Mouse (Mus musculus): Measurements from ENCODE around the gene Hist1h2bb. TPM values are rescaled to one million over a fixed set of nuclear protein-coding genes. Genes with fewer than 3 reads are reported as not detected.
"Not testable (repeated sequence)": the region's sequence is repeated elsewhere in the genome, so short reads cannot be mapped to it uniquely, and the experiment has no call there.

Gene Hist1h2bb
- polyA plus RNA-seq, 1 experiment from 2014 or later, result 4.6 TPM

DNA sequence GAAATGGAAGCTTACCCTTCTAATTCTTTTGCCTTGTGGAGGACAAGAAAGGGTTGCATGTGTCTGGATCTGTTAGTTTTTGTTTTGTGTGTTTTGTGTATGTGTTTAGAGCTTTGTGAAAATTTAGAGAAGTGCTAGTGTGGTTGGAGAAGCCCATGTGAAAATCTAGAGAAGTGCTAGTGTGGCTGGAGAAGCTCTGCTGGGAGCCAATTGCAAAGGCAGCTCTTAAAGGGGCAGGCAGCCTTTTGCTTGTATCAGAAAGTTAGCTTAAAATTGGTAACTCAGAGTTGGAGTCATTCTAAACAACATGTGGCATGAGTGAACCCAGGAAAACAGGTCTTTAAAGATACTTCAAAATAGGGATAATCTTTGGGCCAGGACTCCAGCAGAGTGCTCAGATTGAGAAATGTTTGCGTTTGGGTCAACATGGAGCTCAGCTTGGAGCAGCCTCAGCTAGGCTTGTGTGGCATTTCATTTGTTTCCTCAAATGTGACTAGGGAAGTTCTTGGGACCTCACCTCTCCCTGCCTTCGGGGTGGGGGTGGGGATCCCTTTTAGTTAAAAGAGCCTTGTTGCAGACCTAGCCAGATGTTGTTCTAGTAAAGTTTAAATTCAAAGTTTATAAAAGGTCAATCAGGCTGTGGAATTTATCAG, 28.8 kb upstream of the Hist1h2bb start:
- 8% methylated on average over 2 of the region's 2 CpGs for WGBS
- not testable (repeated sequence) for H3K9me3 ChIP-seq (ENCODE audit: control insufficient read depth, low read length); DNase-seq (ENCODE audit: low spot score); H3K4me1 ChIP-seq (replicated peaks; ENCODE audit: control insufficient read depth, insufficient read depth, low read length); H3K4me3 ChIP-seq (ENCODE audit: low read depth, low read length); H3K4me2 ChIP-seq; ATAC-seq (replicated peaks; ENCODE audit: low FRiP score); H3K27me3 ChIP-seq (replicated peaks; ENCODE audit: control insufficient read depth, insufficient read depth, low read length); H3K36me3 ChIP-seq (ENCODE audit: control insufficient read depth, insufficient read depth, low read length); H3K9ac ChIP-seq (ENCODE audit: low read depth, low read length); H3K27ac ChIP-seq (ENCODE audit: low read depth, low read length)

- no peaks in the 10 kb centered on the region for H3K27me3 ChIP-seq (replicated peaks; ENCODE audit: control insufficient read depth, insufficient read depth, low read length)
- no peaks in the 10 kb centered on the region for H3K36me3 ChIP-seq (ENCODE audit: control insufficient read depth, insufficient read depth, low read length)
- H3K4me1 ChIP-seq (replicated peaks; ENCODE audit: control insufficient read depth, insufficient read depth, low read length), result peaks cover 24% of the 10 kb centered on the region
- no peak overlapping the region; the same call in none of the 2 replicates for H3K27ac ChIP-seq (ENCODE audit: low read depth, low read length)
- no peak overlapping the region for H3K9ac ChIP-seq (ENCODE audit: low read depth, low read length)
- H3K4me2 ChIP-seq, result no peak overlapping the region
- H3K4me3 ChIP-seq (ENCODE audit: low read depth, low read length), result no peak overlapping the region
- ATAC-seq (replicated peaks; ENCODE audit: low FRiP score) (peak; percentile 71; the same call in 1 of the 2 replicates), DNase-seq (ENCODE audit: low spot score) (no peak)
- WGBS, result 58% methylated on average over 4 of the region's 4 CpGs
- no peaks in the 10 kb centered on the region for H3K9me3 ChIP-seq (ENCODE audit: control insufficient read depth, low read length)
Observed at GRCm38 (mm10) chr13:23724239-23724638, 22.3 kb upstream of the Hist1h2bb start.

DNA sequence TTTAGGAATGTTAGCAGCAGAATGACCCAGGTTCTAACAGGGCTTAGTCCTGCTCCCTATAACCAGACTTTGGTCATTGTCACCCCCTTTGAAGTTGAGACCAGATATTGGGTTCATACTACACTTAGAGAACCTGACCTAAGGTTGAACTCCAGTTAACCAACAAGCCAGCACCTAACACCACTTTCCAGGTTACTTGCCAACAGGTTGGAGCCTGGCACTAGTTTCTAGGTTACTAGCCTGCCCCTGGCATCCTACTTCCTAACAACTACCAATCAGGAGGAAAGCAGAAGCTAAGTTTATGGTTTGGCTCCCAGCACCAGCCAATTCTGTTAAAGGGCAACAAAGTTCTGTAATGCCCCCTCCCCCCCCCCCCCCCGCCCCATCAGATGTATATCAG, 21.3 kb upstream of the Hist1h2bb start:
- H3K4me2 ChIP-seq, result no peak overlapping the region
- no peaks in the 10 kb centered on the region for H3K36me3 ChIP-seq (ENCODE audit: control insufficient read depth, insufficient read depth, low read length)
- no peaks in the 10 kb centered on the region for H3K9me3 ChIP-seq (ENCODE audit: control insufficient read depth, low read length)
- ATAC-seq (replicated peaks; ENCODE audit: low FRiP score) (no peak), DNase-seq (ENCODE audit: low spot score) (peak; percentile 26)
- H3K4me3 ChIP-seq (ENCODE audit: low read depth, low read length), result no peak overlapping the region
- peaks cover 24% of the 10 kb centered on the region for H3K4me1 ChIP-seq (replicated peaks; ENCODE audit: control insufficient read depth, insufficient read depth, low read length)
- no peak overlapping the region for H3K9ac ChIP-seq (ENCODE audit: low read depth, low read length)
- no peak overlapping the region for H3K27ac ChIP-seq (ENCODE audit: low read depth, low read length)
- 38% methylated on average over 1 of the region's 1 CpGs for WGBS
- no peaks in the 10 kb centered on the region for H3K27me3 ChIP-seq (replicated peaks; ENCODE audit: control insufficient read depth, insufficient read depth, low read length)

DNA sequence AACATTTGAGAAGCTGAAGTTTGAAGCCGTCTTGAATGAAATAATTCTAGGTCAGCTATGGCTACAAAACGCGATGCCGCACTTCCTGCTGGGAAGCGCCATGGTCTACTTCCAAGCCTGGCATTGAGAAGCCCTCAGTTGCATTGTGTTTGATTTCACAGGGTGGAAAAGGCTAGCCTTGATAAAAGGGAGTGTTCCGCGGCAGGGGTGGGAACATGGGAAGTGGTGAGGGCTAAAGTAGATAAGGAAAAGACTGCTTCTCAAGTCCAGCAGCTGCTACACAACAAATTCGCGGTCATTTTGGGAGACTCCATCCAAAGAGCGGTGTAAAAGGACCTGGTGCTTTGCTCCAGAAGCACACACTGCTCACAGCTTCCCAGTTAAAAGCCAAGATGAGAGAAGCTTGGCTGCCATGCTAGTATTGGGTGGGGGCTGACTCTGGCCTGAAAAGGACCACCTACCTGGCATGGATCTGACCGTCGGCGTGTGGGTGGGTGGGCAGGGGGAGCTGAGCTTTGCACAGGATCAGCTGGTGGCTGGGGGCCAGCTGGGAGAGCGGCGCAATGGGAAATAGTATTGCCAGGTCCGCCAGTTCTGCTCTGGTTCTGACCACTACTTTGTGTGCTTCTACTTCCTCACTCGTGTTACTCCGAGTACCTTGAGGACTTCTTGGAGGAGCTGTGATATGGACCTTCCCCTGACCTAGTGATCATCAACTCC, 17.9 kb upstream of the Hist1h2bb start:
- Histone ChIP-seq H3K4me1 (replicated peaks; ENCODE audit: control insufficient read depth, insufficient read depth, low read length) (peaks cover 27% of the 10 kb centered on the region), H3K4me2 (peak overlapping the region; percentile 33; the same call in 1 of the 2 replicates), H3K27ac (ENCODE audit: low read depth, low read length) (no peak overlapping the region), H3K36me3 (ENCODE audit: control insufficient read depth, insufficient read depth, low read length) (no peaks in the 10 kb centered on the region), H3K4me3 (ENCODE audit: low read depth, low read length) (no peak overlapping the region), H3K27me3 (replicated peaks; ENCODE audit: control insufficient read depth, insufficient read depth, low read length) (no peaks in the 10 kb centered on the region), H3K9me3 (ENCODE audit: control insufficient read depth, low read length) (no peaks in the 10 kb centered on the region), H3K9ac (ENCODE audit: low read depth, low read length) (no peak overlapping the region; the same call in 1 of the 2 replicates)
- 56% methylated on average over 18 of the region's 18 CpGs for WGBS
- DNase-seq (ENCODE audit: low spot score), result no peak
- ATAC-seq (replicated peaks; ENCODE audit: low FRiP score), result no peak

DNA sequence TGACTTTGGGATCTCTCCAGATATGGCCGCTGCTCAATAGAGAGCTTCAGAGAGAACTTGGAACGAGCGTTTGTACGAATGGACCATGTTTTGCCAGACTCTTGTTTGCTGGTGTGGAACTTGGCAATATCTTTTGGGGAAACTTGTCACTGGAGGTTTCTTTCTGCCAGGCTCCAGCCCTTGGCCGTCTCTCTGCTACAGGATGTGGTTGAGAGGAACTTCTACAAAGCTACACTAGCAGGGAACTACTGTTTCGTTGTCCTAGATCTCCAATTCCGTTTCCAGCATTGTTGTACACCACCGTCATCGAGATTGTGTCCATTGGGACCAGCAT, 17.4 kb upstream of the Hist1h2bb start:
- no peak overlapping the region for H3K4me3 ChIP-seq (ENCODE audit: low read depth, low read length)
- no peak overlapping the region for H3K9ac ChIP-seq (ENCODE audit: low read depth, low read length)
- H3K4me1 ChIP-seq (replicated peaks; ENCODE audit: control insufficient read depth, insufficient read depth, low read length), result peaks cover 22% of the 10 kb centered on the region
- WGBS, result 71% methylated on average over 9 of the region's 9 CpGs
- no peak overlapping the region for H3K27ac ChIP-seq (ENCODE audit: low read depth, low read length)
- ATAC-seq (replicated peaks; ENCODE audit: low FRiP score) (no peak), DNase-seq (ENCODE audit: low spot score) (no peak)
- H3K27me3 ChIP-seq (replicated peaks; ENCODE audit: control insufficient read depth, insufficient read depth, low read length), result no peaks in the 10 kb centered on the region
- no peaks in the 10 kb centered on the region for H3K9me3 ChIP-seq (ENCODE audit: control insufficient read depth, low read length)
- no peak overlapping the region for H3K4me2 ChIP-seq
- no peaks in the 10 kb centered on the region for H3K36me3 ChIP-seq (ENCODE audit: control insufficient read depth, insufficient read depth, low read length)

DNA sequence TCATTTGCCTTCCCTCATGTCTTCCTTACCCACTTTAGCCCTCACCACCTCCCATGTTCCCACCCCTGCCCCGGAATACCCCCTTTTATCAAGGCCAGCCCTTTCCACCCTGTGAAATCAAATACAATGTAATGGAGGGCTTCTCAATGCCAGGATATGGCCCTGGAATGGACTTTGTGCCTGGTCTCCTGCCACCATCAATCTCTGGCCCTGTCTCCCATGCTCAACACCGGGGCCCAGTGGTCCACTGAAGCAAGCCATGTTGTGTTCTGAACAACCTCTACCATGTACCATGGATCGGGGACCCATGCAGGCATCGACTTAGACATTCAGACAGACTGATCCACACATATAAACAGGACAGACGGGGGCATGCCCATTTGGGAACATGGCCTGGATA, 16.8 kb upstream of the Hist1h2bb start:
- ATAC-seq (replicated peaks; ENCODE audit: low FRiP score) (no peak), DNase-seq (ENCODE audit: low spot score) (no peak)
- Histone ChIP-seq H3K9ac (ENCODE audit: low read depth, low read length) (no peak overlapping the region), H3K9me3 (ENCODE audit: control insufficient read depth, low read length) (no peaks in the 10 kb centered on the region), H3K4me1 (replicated peaks; ENCODE audit: control insufficient read depth, insufficient read depth, low read length) (peaks cover 17% of the 10 kb centered on the region), H3K27ac (ENCODE audit: low read depth, low read length) (no peak overlapping the region), H3K36me3 (ENCODE audit: control insufficient read depth, insufficient read depth, low read length) (no peaks in the 10 kb centered on the region), H3K27me3 (replicated peaks; ENCODE audit: control insufficient read depth, insufficient read depth, low read length) (no peaks in the 10 kb centered on the region), H3K4me2 (no peak overlapping the region), H3K4me3 (ENCODE audit: low read depth, low read length) (no peak overlapping the region)
- WGBS, result 89% methylated on average over 5 of the region's 5 CpGs

GRCm38 (mm10) chr13:23730479-23730878, 16.1 kb upstream of the Hist1h2bb start:
- peak overlapping the region; percentile 27 for H3K4me2 ChIP-seq
- H3K4me3 ChIP-seq (ENCODE audit: low read depth, low read length), result no peak overlapping the region
- H3K9me3 ChIP-seq (ENCODE audit: control insufficient read depth, low read length), result no peaks in the 10 kb centered on the region
- no peaks in the 10 kb centered on the region for H3K36me3 ChIP-seq (ENCODE audit: control insufficient read depth, insufficient read depth, low read length)
- DNase-seq (ENCODE audit: low spot score) (no peak), ATAC-seq (replicated peaks; ENCODE audit: low FRiP score) (peak; percentile 50)
- 42% methylated on average over 8 of the region's 8 CpGs for WGBS
- H3K27ac ChIP-seq (ENCODE audit: low read depth, low read length), result no peak overlapping the region
- no peak overlapping the region for H3K9ac ChIP-seq (ENCODE audit: low read depth, low read length)
- H3K27me3 ChIP-seq (replicated peaks; ENCODE audit: control insufficient read depth, insufficient read depth, low read length), result no peaks in the 10 kb centered on the region
- H3K4me1 ChIP-seq (replicated peaks; ENCODE audit: control insufficient read depth, insufficient read depth, low read length), result peaks cover 12% of the 10 kb centered on the region; the same call in 1 of the 2 replicates

DNA sequence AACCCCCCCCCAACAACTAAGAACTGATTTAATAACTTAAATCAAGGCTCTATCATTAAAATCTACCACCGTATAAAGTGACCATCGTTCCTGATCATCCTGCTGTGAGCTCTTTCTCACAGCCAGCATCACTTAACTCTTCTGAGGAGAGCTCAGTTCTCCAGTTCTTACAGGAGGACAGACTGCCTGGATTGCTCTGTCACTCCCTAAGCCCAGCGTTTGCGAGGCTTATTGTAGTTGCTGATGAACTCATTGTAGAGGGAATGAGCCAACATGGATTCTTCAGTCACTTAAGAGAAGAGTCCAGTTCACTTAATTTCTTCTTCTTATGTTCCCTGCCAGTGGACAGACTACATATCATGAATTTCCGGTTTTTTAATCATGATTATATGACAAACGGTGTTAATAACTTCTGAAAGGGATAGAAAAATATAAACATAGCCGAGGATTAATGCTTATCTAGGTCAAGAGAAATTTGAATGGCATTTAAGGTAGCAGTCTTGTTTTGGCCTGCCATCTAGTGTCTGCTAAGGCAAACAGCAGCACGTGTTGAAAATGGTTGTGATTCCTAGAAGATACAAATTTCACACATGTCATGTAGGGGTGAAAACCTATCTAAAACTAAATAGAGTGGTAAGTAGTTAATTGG, 14.3 kb upstream of the Hist1h2bb start:
- Histone ChIP-seq H3K4me1 (replicated peaks; ENCODE audit: control insufficient read depth, insufficient read depth, low read length) (peaks cover 12% of the 10 kb centered on the region; the same call in 1 of the 2 replicates), H3K4me3 (ENCODE audit: low read depth, low read length) (no peak overlapping the region), H3K36me3 (ENCODE audit: control insufficient read depth, insufficient read depth, low read length) (no peaks in the 10 kb centered on the region), H3K4me2 (no peak overlapping the region), H3K9ac (ENCODE audit: low read depth, low read length) (no peak overlapping the region), H3K9me3 (ENCODE audit: control insufficient read depth, low read length) (no peaks in the 10 kb centered on the region), H3K27ac (ENCODE audit: low read depth, low read length) (no peak overlapping the region), H3K27me3 (replicated peaks; ENCODE audit: control insufficient read depth, insufficient read depth, low read length) (no peaks in the 10 kb centered on the region)
- DNase-seq (ENCODE audit: low spot score) (no peak), ATAC-seq (replicated peaks; ENCODE audit: low FRiP score) (0 out of 2 replicates have a peak, but pooled peaks have one; percentile 29)
- WGBS, result 25% methylated on average over 8 of the region's 8 CpGs

Data from liver, embryonic 11.5 days (tissue).